Mouse (Mus musculus): ENCODE data around the gene Rab36. TPM values are rescaled to one million over a fixed set of nuclear protein-coding genes. Genes with fewer than 3 reads are reported as not detected.

The Rab36 gene
- polyA plus RNA-seq, 1 experiment from 2014 or later, result 7.3 TPM

- peaks cover 32% of the 10 kb centered on the region for H3K4me1 ChIP-seq (ENCODE audit: control insufficient read depth, insufficient read depth, low read length)
- H3K27ac ChIP-seq (ENCODE audit: low read length), result no peak overlapping the region
- H3K9ac ChIP-seq (ENCODE audit: low read length), result no peak overlapping the region
- H3K4me3 ChIP-seq (replicated peaks; ENCODE audit: low read length), result no peak overlapping the region
- 36% methylated on average over 11 of the region's 11 CpGs for WGBS
- no peaks in the 10 kb centered on the region for H3K27me3 ChIP-seq (ENCODE audit: control insufficient read depth, insufficient read depth, low read length)
- no peaks in the 10 kb centered on the region for H3K36me3 ChIP-seq (ENCODE audit: control insufficient read depth, insufficient read depth, low read length)
- no peaks in the 10 kb centered on the region for H3K9me3 ChIP-seq (replicated peaks; ENCODE audit: control insufficient read depth, low read length)
- ATAC-seq (ENCODE audit: insufficient read depth, low FRiP score), result no peak
- no peak overlapping the region for H3K4me2 ChIP-seq (ENCODE audit: low read depth, low read length)
These were observed 33.6 kb downstream of the Rab36 start for GRCm38 (mm10) chr10:75070281-75070976.

GRCm38 (mm10) chr10:75075665-75076064, 38.8 kb downstream of the Rab36 start:
- ATAC-seq (ENCODE audit: insufficient read depth, low FRiP score), result no peak
- no peak overlapping the region for H3K4me3 ChIP-seq (replicated peaks; ENCODE audit: low read length)
- no peaks in the 10 kb centered on the region for H3K9me3 ChIP-seq (replicated peaks; ENCODE audit: control insufficient read depth, low read length)
- H3K27me3 ChIP-seq (ENCODE audit: control insufficient read depth, insufficient read depth, low read length), result no peaks in the 10 kb centered on the region
- H3K4me2 ChIP-seq (ENCODE audit: low read depth, low read length), result no peak overlapping the region
- 51% methylated on average over 5 of the region's 5 CpGs for WGBS
- H3K9ac ChIP-seq (ENCODE audit: low read length), result no peak overlapping the region
- no peak overlapping the region for H3K27ac ChIP-seq (ENCODE audit: low read length)
- H3K4me1 ChIP-seq (ENCODE audit: control insufficient read depth, insufficient read depth, low read length), result peaks cover 4% of the 10 kb centered on the region; the same call in 1 of the 2 replicates
- no peaks in the 10 kb centered on the region for H3K36me3 ChIP-seq (ENCODE audit: control insufficient read depth, insufficient read depth, low read length)

DNA sequence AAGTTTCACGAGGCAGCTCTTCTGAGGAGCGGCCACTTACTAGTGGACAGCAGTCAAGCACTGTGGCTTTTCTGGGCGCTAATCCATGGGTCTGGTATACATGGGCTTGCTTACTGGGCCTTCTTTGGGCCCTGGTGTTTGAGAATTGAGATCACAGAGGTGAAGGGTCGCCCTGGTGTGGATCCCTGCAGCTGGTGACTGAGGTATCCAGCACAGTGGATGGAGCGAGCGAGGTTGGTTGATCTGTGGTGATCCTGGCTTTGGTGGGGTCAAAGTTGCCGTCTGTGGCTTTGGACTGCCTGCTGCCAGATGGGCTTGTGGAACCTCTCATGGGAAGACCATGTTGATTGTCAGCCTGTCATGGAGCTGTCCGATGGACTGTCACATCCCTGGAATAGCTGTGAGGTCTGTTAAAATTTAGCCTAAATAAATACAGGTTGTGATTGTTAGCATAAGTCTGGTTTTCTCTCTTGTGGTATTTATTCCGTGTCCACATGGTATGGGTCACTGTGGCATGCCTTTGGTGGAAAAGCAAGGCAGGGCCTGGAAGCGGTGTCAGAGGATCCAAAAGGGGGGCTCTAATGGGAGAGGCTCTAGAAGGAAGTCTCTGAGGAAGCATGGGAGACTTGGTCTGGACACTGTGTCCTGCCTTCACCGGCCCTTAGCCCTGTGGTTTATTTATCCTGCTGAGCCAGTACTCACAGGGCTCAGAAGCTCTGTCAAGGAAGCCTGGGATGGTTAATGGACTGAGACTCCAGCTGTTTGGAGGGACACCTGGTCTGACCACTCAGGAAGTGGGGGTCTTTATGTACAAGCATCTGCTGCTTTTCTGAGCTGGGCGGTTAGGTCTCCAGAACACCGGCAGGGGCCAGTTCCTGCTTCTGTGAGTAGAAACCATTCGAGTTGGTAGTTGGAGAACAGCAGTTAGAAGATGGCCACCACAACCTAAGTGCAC, 41.6 kb downstream of the Rab36 start:
- WGBS, result 67% methylated on average over 14 of the region's 14 CpGs
- Histone ChIP-seq H3K4me1 (ENCODE audit: control insufficient read depth, insufficient read depth, low read length) (no peaks in the 10 kb centered on the region), H3K36me3 (ENCODE audit: control insufficient read depth, insufficient read depth, low read length) (no peaks in the 10 kb centered on the region), H3K9me3 (replicated peaks; ENCODE audit: control insufficient read depth, low read length) (no peaks in the 10 kb centered on the region), H3K27me3 (ENCODE audit: control insufficient read depth, insufficient read depth, low read length) (no peaks in the 10 kb centered on the region), H3K4me3 (replicated peaks; ENCODE audit: low read length) (no peak overlapping the region), H3K27ac (ENCODE audit: low read length) (no peak overlapping the region), H3K4me2 (ENCODE audit: low read depth, low read length) (no peak overlapping the region), H3K9ac (ENCODE audit: low read length) (no peak overlapping the region)
- ATAC-seq (ENCODE audit: insufficient read depth, low FRiP score), result no peak

GRCm38 (mm10) chr10:75085330-75085729, 48.5 kb downstream of the Rab36 start:
- Histone ChIP-seq H3K9ac (ENCODE audit: low read length) (no peak overlapping the region), H3K36me3 (ENCODE audit: control insufficient read depth, insufficient read depth, low read length) (no peaks in the 10 kb centered on the region), H3K4me3 (replicated peaks; ENCODE audit: low read length) (no peak overlapping the region), H3K27me3 (ENCODE audit: control insufficient read depth, insufficient read depth, low read length) (no peaks in the 10 kb centered on the region), H3K27ac (ENCODE audit: low read length) (no peak overlapping the region), H3K4me2 (ENCODE audit: low read depth, low read length) (no peak overlapping the region), H3K9me3 (replicated peaks; ENCODE audit: control insufficient read depth, low read length) (no peaks in the 10 kb centered on the region), H3K4me1 (ENCODE audit: control insufficient read depth, insufficient read depth, low read length) (no peaks in the 10 kb centered on the region)
- ATAC-seq (ENCODE audit: insufficient read depth, low FRiP score), result no peak
- WGBS, result 88% methylated on average over 1 of the region's 1 CpGs

DNA sequence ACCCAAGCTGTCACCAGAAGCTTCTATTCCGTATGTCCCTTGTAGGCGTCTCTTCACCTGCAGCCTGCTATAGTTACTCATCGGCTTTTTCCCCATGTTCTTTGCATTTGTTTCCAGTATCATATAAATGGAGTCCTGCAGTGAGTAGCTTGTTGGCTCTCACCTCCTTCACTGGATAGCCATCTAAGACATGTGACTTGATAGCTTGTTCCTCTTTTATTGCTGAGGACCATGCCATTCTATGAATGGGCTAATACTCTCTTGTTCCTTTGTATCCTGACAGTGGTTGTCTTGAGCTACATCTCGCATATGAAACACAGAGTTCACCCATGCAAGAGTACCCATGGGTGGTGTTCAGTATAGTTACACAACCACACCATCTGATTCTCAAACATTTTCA, 51.6 kb downstream of the Rab36 start:
- Histone ChIP-seq H3K9me3 (replicated peaks; ENCODE audit: control insufficient read depth, low read length) (no peaks in the 10 kb centered on the region), H3K4me1 (ENCODE audit: control insufficient read depth, insufficient read depth, low read length) (peaks cover 12% of the 10 kb centered on the region; the same call in 1 of the 2 replicates), H3K36me3 (ENCODE audit: control insufficient read depth, insufficient read depth, low read length) (no peaks in the 10 kb centered on the region), H3K27ac (ENCODE audit: low read length) (no peak overlapping the region), H3K9ac (ENCODE audit: low read length) (no peak overlapping the region), H3K27me3 (ENCODE audit: control insufficient read depth, insufficient read depth, low read length) (no peaks in the 10 kb centered on the region), H3K4me2 (ENCODE audit: low read depth, low read length) (no peak overlapping the region), H3K4me3 (replicated peaks; ENCODE audit: low read length) (no peak overlapping the region)
- WGBS, result 88% methylated on average over 4 of the region's 4 CpGs
- ATAC-seq (ENCODE audit: insufficient read depth, low FRiP score), result no peak

- Histone ChIP-seq H3K36me3 (ENCODE audit: control insufficient read depth, insufficient read depth, low read length) (no peaks in the 10 kb centered on the region), H3K4me2 (ENCODE audit: low read depth, low read length) (no peak overlapping the region), H3K9ac (ENCODE audit: low read length) (no peak overlapping the region), H3K27ac (ENCODE audit: low read length) (0 out of 2 replicates have a peak overlapping the region, but pooled peaks have one; percentile 43), H3K9me3 (replicated peaks; ENCODE audit: control insufficient read depth, low read length) (no peaks in the 10 kb centered on the region), H3K4me1 (ENCODE audit: control insufficient read depth, insufficient read depth, low read length) (peaks cover 17% of the 10 kb centered on the region; the same call in 1 of the 2 replicates), H3K27me3 (ENCODE audit: control insufficient read depth, insufficient read depth, low read length) (no peaks in the 10 kb centered on the region), H3K4me3 (replicated peaks; ENCODE audit: low read length) (no peak overlapping the region)
- no peak for ATAC-seq (ENCODE audit: insufficient read depth, low FRiP score)
- WGBS, result 57% methylated on average over 10 of the region's 10 CpGs
These were observed 54.8 kb downstream of the Rab36 start for GRCm38 (mm10) chr10:75091478-75092152.

DNA sequence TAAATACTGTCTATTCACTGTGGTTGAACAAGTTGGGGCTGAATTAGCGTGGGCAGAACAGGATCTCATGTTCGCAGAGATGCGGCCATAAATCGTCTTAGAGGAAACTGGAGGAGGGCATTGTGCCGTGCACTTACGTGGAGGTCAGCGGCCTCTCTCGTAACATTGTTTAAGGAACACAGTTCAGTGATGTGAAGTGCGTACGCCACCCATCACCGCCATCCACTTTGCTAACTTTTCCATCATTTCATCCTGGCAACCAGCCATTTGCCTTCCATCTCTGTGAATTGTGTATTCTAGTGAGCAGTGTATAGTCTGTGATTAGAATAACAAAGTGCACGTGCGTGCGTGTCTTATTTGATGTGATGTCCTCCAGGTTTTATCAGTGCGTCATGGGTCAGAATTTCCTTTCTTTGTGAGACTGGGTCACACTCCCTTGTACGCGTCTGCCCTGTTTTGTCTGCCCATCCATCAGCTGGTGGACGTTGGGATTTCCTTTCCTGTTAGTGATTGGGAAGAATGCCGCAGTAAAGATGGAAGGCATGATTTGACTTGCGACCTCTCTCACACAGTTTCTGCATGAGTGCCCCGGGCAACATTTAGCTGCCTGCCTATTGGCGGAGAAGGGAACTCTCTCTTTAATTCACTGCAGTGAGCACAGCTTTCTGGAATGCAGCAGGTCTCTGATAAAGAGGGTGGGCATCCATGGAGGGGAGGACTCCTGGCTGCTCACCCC, 56.6 kb downstream of the Rab36 start:
- Histone ChIP-seq H3K27ac (ENCODE audit: low read length) (0 out of 2 replicates have a peak overlapping the region, but pooled peaks have one; percentile 6), H3K4me3 (replicated peaks; ENCODE audit: low read length) (no peak overlapping the region), H3K4me2 (ENCODE audit: low read depth, low read length) (no peak overlapping the region; the same call in 1 of the 2 replicates), H3K27me3 (ENCODE audit: control insufficient read depth, insufficient read depth, low read length) (no peaks in the 10 kb centered on the region), H3K4me1 (ENCODE audit: control insufficient read depth, insufficient read depth, low read length) (peaks cover 25% of the 10 kb centered on the region), H3K9me3 (replicated peaks; ENCODE audit: control insufficient read depth, low read length) (no peaks in the 10 kb centered on the region), H3K36me3 (ENCODE audit: control insufficient read depth, insufficient read depth, low read length) (no peaks in the 10 kb centered on the region), H3K9ac (ENCODE audit: low read length) (no peak overlapping the region)
- ATAC-seq (ENCODE audit: insufficient read depth, low FRiP score), result no peak
- WGBS, result 30% methylated on average over 22 of the region's 22 CpGs

DNA sequence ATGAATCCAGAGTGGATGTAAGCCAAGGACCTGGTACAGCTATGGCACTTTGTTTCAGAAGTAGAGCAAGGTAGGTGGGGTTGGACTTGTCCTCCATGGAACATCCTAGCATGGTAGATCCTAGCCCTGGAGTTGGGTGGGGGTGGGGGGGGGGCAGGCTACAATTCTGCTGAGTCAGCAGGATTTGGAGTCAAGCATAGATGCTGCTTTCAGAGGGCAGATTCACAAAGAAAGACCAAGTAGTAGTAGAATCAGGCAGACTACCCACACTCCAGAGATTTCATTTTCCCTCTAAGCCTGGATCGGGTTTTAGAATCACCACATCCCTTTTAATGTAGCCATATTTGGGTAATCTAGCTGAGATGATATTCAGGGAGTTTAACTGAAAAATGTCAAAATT, 57.5 kb downstream of the Rab36 start:
- Histone ChIP-seq H3K27me3 (ENCODE audit: control insufficient read depth, insufficient read depth, low read length) (no peaks in the 10 kb centered on the region), H3K4me2 (ENCODE audit: low read depth, low read length) (no peak overlapping the region), H3K27ac (ENCODE audit: low read length) (no peak overlapping the region), H3K9me3 (replicated peaks; ENCODE audit: control insufficient read depth, low read length) (no peaks in the 10 kb centered on the region), H3K4me1 (ENCODE audit: control insufficient read depth, insufficient read depth, low read length) (peaks cover 31% of the 10 kb centered on the region), H3K36me3 (ENCODE audit: control insufficient read depth, insufficient read depth, low read length) (no peaks in the 10 kb centered on the region), H3K9ac (ENCODE audit: low read length) (no peak overlapping the region), H3K4me3 (replicated peaks; ENCODE audit: low read length) (no peak overlapping the region)
- no peak for ATAC-seq (ENCODE audit: insufficient read depth, low FRiP score)
- 95% methylated on average over 1 of the region's 1 CpGs for WGBS

All from stomach, embryonic 16.5 days (tissue).